In the genomic region with DNA sequence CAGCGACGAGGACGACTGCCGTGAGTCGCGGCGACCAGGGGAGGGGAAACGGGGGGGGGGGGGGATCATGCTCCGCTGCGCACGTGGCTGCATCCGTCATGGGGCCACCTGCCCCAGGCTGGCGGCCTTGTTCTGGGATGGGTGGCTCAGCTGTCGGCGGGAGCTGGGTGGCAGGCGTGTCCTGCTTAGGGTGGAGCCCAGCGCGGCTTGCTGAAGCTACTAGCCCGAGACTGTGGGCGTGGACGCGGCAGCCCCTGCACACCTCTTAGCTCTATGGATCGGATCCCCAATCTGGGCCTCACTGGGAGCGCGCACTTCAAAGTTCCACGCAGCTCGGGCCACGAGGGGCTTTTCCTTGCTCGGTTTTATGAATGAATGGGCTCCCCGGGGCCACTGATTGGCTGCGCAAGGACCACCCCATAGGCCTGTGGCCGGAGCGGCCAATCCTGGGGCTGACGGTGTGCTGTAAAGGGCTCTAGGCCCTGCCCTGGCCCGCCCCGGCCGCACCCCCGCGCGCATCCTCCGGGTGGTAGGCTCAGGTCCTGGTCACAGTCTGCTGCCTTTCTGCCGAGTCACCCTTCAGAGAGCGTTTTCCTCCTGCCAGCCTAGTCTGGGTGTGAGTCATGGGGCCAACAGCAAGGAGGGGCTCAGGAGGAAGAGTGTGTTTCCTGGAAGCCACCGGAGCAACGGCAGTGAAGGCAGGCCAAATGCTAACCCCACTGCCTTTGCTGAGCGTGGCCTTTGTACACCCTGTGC, we compare ENCODE assay signal across 8 mouse cellular contexts. TPM values are rescaled to one million over a fixed set of nuclear protein-coding genes. Genes with fewer than 3 reads are reported as not detected.
DNase-seq lines count a peak whose midpoint lies in the region; ATAC-seq and TF ChIP-seq lines count a peak whose summit lies in the region.

No protein-coding gene starts in this region.

- no peaks in the 10 kb centered on the region; the same call in 1 of the 2 replicates for H3K36me3 ChIP-seq in embryonic facial prominence, embryonic 13.5 days
- H3K36me3 ChIP-seq in heart, embryonic 10.5 days: no peaks in the 10 kb centered on the region
- H3K36me3 ChIP-seq in kidney, embryonic 14.5 days (ENCODE audit: control insufficient read depth, insufficient read depth, low read length): no peaks in the 10 kb centered on the region
- peaks cover 18% of the 10 kb centered on the region for H3K36me3 ChIP-seq in liver, embryonic 12.5 days
- no peaks in the 10 kb centered on the region for H3K36me3 ChIP-seq in myocyte (ENCODE audit: control insufficient read depth, insufficient read depth)

- H3K9ac ChIP-seq in embryonic facial prominence, embryonic 13.5 days: peak overlapping the region; percentile 79
- H3K9ac ChIP-seq in kidney, embryonic 14.5 days (ENCODE audit: low read depth, low read length): peak overlapping the region; percentile 74
- H3K9ac ChIP-seq in liver, embryonic 12.5 days: peak overlapping the region; percentile 85

- under 1% methylated on average over 42 of the region's 46 CpGs for WGBS in embryonic facial prominence, embryonic 13.5 days
- under 1% methylated on average over 42 of the region's 46 CpGs for WGBS in heart, embryonic 10.5 days
- WGBS in kidney, embryonic 14.5 days: under 1% methylated on average over 37 of the region's 46 CpGs
- WGBS in liver, embryonic 12.5 days (ENCODE audit: insufficient replicate concordance): under 1% methylated on average over 45 of the region's 46 CpGs

- H3ac ChIP-seq in myocyte (ENCODE audit: control insufficient read depth, insufficient read length): peak overlapping the region; percentile 14

- peak; percentile 72 for ATAC-seq in embryonic facial prominence, embryonic 13.5 days (ENCODE audit: insufficient number of reproducible peaks, insufficient read depth, low FRiP score, low TSS enrichment, low read depth)
- ATAC-seq in kidney, embryonic 14.5 days (ENCODE audit: low FRiP score, low TSS enrichment): peak; percentile 95
- ATAC-seq in liver, embryonic 12.5 days: peak; percentile 97

- peak; percentile 59 for TF ChIP-seq POLR2A in myocyte (IDR thresholded peaks at IDR 0.05; ENCODE audit: insufficient read length, low read depth)

- no peak overlapping the region for H3K27ac ChIP-seq in embryonic facial prominence, embryonic 13.5 days
- peak overlapping the region; percentile 86 for H3K27ac ChIP-seq in heart, embryonic 10.5 days
- 0 out of 2 replicates have a peak overlapping the region, but pooled peaks have one; percentile 30 for H3K27ac ChIP-seq in kidney, embryonic 14.5 days (ENCODE audit: low read depth, low read length)
- peak overlapping the region; percentile 95 for H3K27ac ChIP-seq in liver, embryonic 12.5 days

- H3K4me1 ChIP-seq in embryonic facial prominence, embryonic 13.5 days: peaks cover 22% of the 10 kb centered on the region
- peaks cover 36% of the 10 kb centered on the region for H3K4me1 ChIP-seq in heart, embryonic 10.5 days
- H3K4me1 ChIP-seq in kidney, embryonic 14.5 days (ENCODE audit: control insufficient read depth, insufficient read depth, low read length): peaks cover 18% of the 10 kb centered on the region
- peaks cover 64% of the 10 kb centered on the region for H3K4me1 ChIP-seq in liver, embryonic 12.5 days

- DNase-seq in B cell, adult 2 months: peak; percentile 71 to 72
- DNase-seq in adrenal gland, postnatal 4 days (ENCODE audit: low spot score in 2 of 2): peak; percentile 57 to 72
- peak; percentile 97 for DNase-seq in heart, embryonic 10.5 days (ENCODE audit: low spot score)
- peak; percentile 84 to 88 for DNase-seq in spleen, postnatal 4 days (ENCODE audit: low spot score in 2 of 2)

- peak overlapping the region; percentile 99 for H3K4me2 ChIP-seq in embryonic facial prominence, embryonic 13.5 days
- peak overlapping the region; percentile 99 for H3K4me2 ChIP-seq in kidney, embryonic 14.5 days (replicated peaks; ENCODE audit: low read depth, low read length)
- peak overlapping the region; percentile 100 for H3K4me2 ChIP-seq in liver, embryonic 12.5 days
- peak overlapping the region; percentile 96 for H3K4me2 ChIP-seq in myocyte (ENCODE audit: low read depth)

- H3K79me2 ChIP-seq in myocyte (ENCODE audit: control insufficient read depth, insufficient read depth): no peaks in the 10 kb centered on the region

- peaks cover 30% of the 10 kb centered on the region for H3K27me3 ChIP-seq in embryonic facial prominence, embryonic 13.5 days
- peaks cover 60% of the 10 kb centered on the region for H3K27me3 ChIP-seq in heart, embryonic 10.5 days (ENCODE audit: insufficient read depth, poor library complexity, severe bottlenecking)
- H3K27me3 ChIP-seq in kidney, embryonic 14.5 days (ENCODE audit: control insufficient read depth, insufficient read depth, low read length): peaks cover 10% of the 10 kb centered on the region
- peaks cover 15% of the 10 kb centered on the region for H3K27me3 ChIP-seq in liver, embryonic 12.5 days (replicated peaks)
- H3K27me3 ChIP-seq in myocyte (ENCODE audit: control insufficient read depth, insufficient read depth, insufficient read length): no peaks in the 10 kb centered on the region

- peak overlapping the region; percentile 70 for H3K4me3 ChIP-seq in embryonic facial prominence, embryonic 13.5 days
- peak overlapping the region; percentile 80 for H3K4me3 ChIP-seq in heart, embryonic 10.5 days
- H3K4me3 ChIP-seq in kidney, embryonic 14.5 days (ENCODE audit: low read length): peak overlapping the region; percentile 66
- peak overlapping the region; percentile 79 for H3K4me3 ChIP-seq in liver, embryonic 12.5 days
- peak overlapping the region; percentile 50 for H3K4me3 ChIP-seq in myocyte

- no peaks in the 10 kb centered on the region for H3K9me3 ChIP-seq in embryonic facial prominence, embryonic 13.5 days
- H3K9me3 ChIP-seq in heart, embryonic 10.5 days: no peaks in the 10 kb centered on the region
- no peaks in the 10 kb centered on the region for H3K9me3 ChIP-seq in kidney, embryonic 14.5 days (ENCODE audit: control insufficient read depth, low read length)
- H3K9me3 ChIP-seq in liver, embryonic 12.5 days (replicated peaks): no peaks in the 10 kb centered on the region

TF ChIP-seq in myocyte, 11 proteins besides CTCF, POLR2A, EP300 and RAD21:
- TF ChIP-seq MYOG (IDR thresholded peaks at IDR 0.05; ENCODE audit: control insufficient read depth in 1 of 3, insufficient read depth in 1 of 3, insufficient read length in 2 of 3, low read depth in 2 of 3): peak in 1 of 3 experiments; percentile 14
- TF ChIP-seq SRF (IDR thresholded peaks at IDR 0.05; ENCODE audit: control insufficient read depth, insufficient read length, low read depth): peak; percentile 3
- no peak for TF ChIP-seq USF1 (IDR thresholded peaks at IDR 0.05; ENCODE audit: low read depth)
- peak; percentile 49 for TF ChIP-seq POLR2AphosphoS2 (IDR thresholded peaks at IDR 0.05; ENCODE audit: insufficient read length, low read depth)
- no peak for TF ChIP-seq REST (IDR thresholded peaks at IDR 0.05; ENCODE audit: insufficient read depth, insufficient read length)
- no peak for TF ChIP-seq E2F4 (IDR thresholded peaks at IDR 0.05; ENCODE audit: insufficient read depth)
- TF ChIP-seq TCF3 (IDR thresholded peaks at IDR 0.05; ENCODE audit: insufficient read length, low read depth): no peak
- TF ChIP-seq MYOD1 (IDR thresholded peaks at IDR 0.05; ENCODE audit: control insufficient read depth in 1 of 3, insufficient read length in 2 of 3, low read depth in 2 of 3): peak in 1 of 3 experiments; percentile 55
- TF ChIP-seq TCF12 (IDR thresholded peaks at IDR 0.05; ENCODE audit: insufficient read depth, poor library complexity, severe bottlenecking): no peak
- TF ChIP-seq CEBPB (IDR thresholded peaks at IDR 0.05; ENCODE audit: insufficient read depth, poor library complexity, severe bottlenecking): no peak
- TF ChIP-seq MAX (IDR thresholded peaks at IDR 0.05; ENCODE audit: low read depth): no peak
TF ChIP-seq in myocyte: peak in this region for 4.

RNA-seq across cellular contexts. Expression of a gene that starts 1.5 kb away (rescaled TPM):
- 1 to 10 TPM; 8.8 to 8.9 TPM for total RNA-seq in adrenal gland, postnatal 4 days (2021)
- polyA plus RNA-seq in embryonic facial prominence, embryonic 13.5 days (2015; fragmentation: Nextera tagmentation; extraction: Ambion mirVana): 4.0 and 4.1 TPM in 2 replicates
- polyA plus RNA-seq in heart, embryonic 10.5 days (2016; fragmentation: Nextera tagmentation; extraction: Ambion mirVana): 1.8 and 2.6 TPM in 2 replicates
- polyA plus RNA-seq in kidney, embryonic 14.5 days (2014; fragmentation: Nextera tagmentation; extraction: Ambion mirVana): 3.6 and 4.2 TPM in 2 replicates
- 7.6 and 8.5 TPM in 2 replicates for polyA plus RNA-seq in liver, embryonic 12.5 days (2016; fragmentation: Nextera tagmentation; extraction: Ambion mirVana)
- 3.2 TPM for polyA plus RNA-seq in myocyte (2012; fragmentation: generic; extraction: Trizol)
